8 mouse cellular contexts compared by ENCODE assay signal in genomic region chr9:107569270-107569669, GRCm38 (mm10). TPM values are rescaled to one million over a fixed set of nuclear protein-coding genes. Genes with fewer than 3 reads are reported as not detected.
DNase-seq lines count a peak whose midpoint lies in the region; ATAC-seq and TF ChIP-seq lines count a peak whose summit lies in the region.

No protein-coding gene starts in this region.

- H3ac ChIP-seq in C2C12 (ENCODE audit: control insufficient read depth, insufficient read length, low read depth): peak overlapping the region; percentile 78

- no peak; the same call in 1 of the 2 replicates for ATAC-seq in erythroblast, adult 5-6 weeks (replicated peaks; ENCODE audit: low FRiP score, poor library complexity, severe bottlenecking)
- peak; percentile 14 for ATAC-seq in forebrain, embryonic 11.5 days (replicated peaks; ENCODE audit: low FRiP score)
- peak; percentile 9 for ATAC-seq in liver, embryonic 14.5 days (ENCODE audit: insufficient read depth)

- peaks cover 26% of the 10 kb centered on the region for H3K79me2 ChIP-seq in C2C12 (ENCODE audit: control insufficient read depth, insufficient read depth)

- H3K4me2 ChIP-seq in forebrain, embryonic 11.5 days (ENCODE audit: low read depth, low read length, severe bottlenecking): peak overlapping the region; percentile 81
- peak overlapping the region; percentile 85 for H3K4me2 ChIP-seq in liver, embryonic 14.5 days (ENCODE audit: low read depth)

- no peaks in the 10 kb centered on the region for H3K27me3 ChIP-seq in erythroblast, embryonic 14.5 days (ENCODE audit: control insufficient read depth)
- no peaks in the 10 kb centered on the region for H3K27me3 ChIP-seq in C2C12 (ENCODE audit: control insufficient read depth, insufficient read depth, insufficient read length)
- no peaks in the 10 kb centered on the region for H3K27me3 ChIP-seq in forebrain, embryonic 11.5 days (ENCODE audit: control insufficient read depth, insufficient read depth, low read length)
- H3K27me3 ChIP-seq in liver, embryonic 14.5 days (ENCODE audit: control insufficient read depth, insufficient read depth, low read length): no peaks in the 10 kb centered on the region

- H3K4me1 ChIP-seq in erythroblast, embryonic 14.5 days (ENCODE audit: control insufficient read depth): peaks cover 91% of the 10 kb centered on the region
- H3K4me1 ChIP-seq in forebrain, embryonic 11.5 days (replicated peaks; ENCODE audit: control insufficient read depth, insufficient read depth, low read length): peaks cover 23% of the 10 kb centered on the region
- H3K4me1 ChIP-seq in liver, embryonic 14.5 days (replicated peaks; ENCODE audit: control insufficient read depth in 2 of 2, insufficient read depth in 2 of 2, low read length in 1 of 2): peaks cover 42 to 57% of the 10 kb centered on the region in 2 experiments

- peak overlapping the region; percentile 93 for H3K4me3 ChIP-seq in erythroblast, embryonic 14.5 days (replicated peaks)
- peak overlapping the region; percentile 66 for H3K4me3 ChIP-seq in C2C12 (ENCODE audit: insufficient read depth, poor library complexity, severe bottlenecking)
- peak overlapping the region; percentile 79 for H3K4me3 ChIP-seq in forebrain, embryonic 11.5 days (ENCODE audit: low read depth, low read length)
- H3K4me3 ChIP-seq in liver, embryonic 14.5 days (ENCODE audit: insufficient read depth in 1 of 2, low read depth in 2 of 2, low read length in 2 of 2): peak overlapping the region; percentile 86 to 88

- peaks cover 12% of the 10 kb centered on the region for H3K79me3 ChIP-seq in C2C12 (ENCODE audit: low read depth)

- H3K9me3 ChIP-seq in erythroblast, embryonic 14.5 days (ENCODE audit: control insufficient read depth, low read length): no peaks in the 10 kb centered on the region
- no peaks in the 10 kb centered on the region; the same call in 1 of the 2 replicates for H3K9me3 ChIP-seq in forebrain, embryonic 11.5 days (ENCODE audit: control insufficient read depth, low read length)
- H3K9me3 ChIP-seq in liver, embryonic 14.5 days (ENCODE audit: control insufficient read depth, low read length): no peaks in the 10 kb centered on the region

- H3K27ac ChIP-seq in forebrain, embryonic 11.5 days (ENCODE audit: low read depth, low read length): peak overlapping the region; percentile 81
- H3K27ac ChIP-seq in liver, embryonic 14.5 days: peak overlapping the region; percentile 84

- no peak for TF ChIP-seq CTCF in C2C12 (IDR thresholded peaks at IDR 0.05; ENCODE audit: control insufficient read depth, insufficient read depth, insufficient read length)
- 0 out of 2 replicates have a peak, but pooled peaks have one; percentile 9 for TF ChIP-seq CTCF in liver, embryonic 14.5 days (IDR thresholded peaks at IDR 0.05; ENCODE audit: low read depth)

- under 1% methylated on average over 23 of the region's 23 CpGs for WGBS in forebrain, embryonic 11.5 days
- WGBS in liver, embryonic 14.5 days (ENCODE audit: insufficient replicate concordance): 0% methylated on average over 23 of the region's 23 CpGs

- TF ChIP-seq EP300 in liver, embryonic 14.5 days (IDR thresholded peaks at IDR 0.05; ENCODE audit: low read depth): no peak

- H3K36me3 ChIP-seq in erythroblast, embryonic 14.5 days (ENCODE audit: control insufficient read depth): peaks cover 67% of the 10 kb centered on the region
- peaks cover 16% of the 10 kb centered on the region for H3K36me3 ChIP-seq in C2C12 (ENCODE audit: control insufficient read depth, insufficient read depth)
- peaks cover 21% of the 10 kb centered on the region for H3K36me3 ChIP-seq in forebrain, embryonic 11.5 days (ENCODE audit: control insufficient read depth, insufficient read depth, low read length)
- H3K36me3 ChIP-seq in liver, embryonic 14.5 days (replicated peaks; ENCODE audit: control insufficient read depth, insufficient read depth, low read depth): peaks cover 12% of the 10 kb centered on the region

- no peak for DNase-seq in forebrain, embryonic 11.5 days (ENCODE audit: low spot score)
- no peak for DNase-seq in liver, embryonic 14.5 days (ENCODE audit: low read depth in 3 of 3, low spot score in 3 of 3)
- no peak for DNase-seq in retina, postnatal 1 day
- no peak for DNase-seq in spleen, postnatal 14 days (ENCODE audit: low spot score in 2 of 2)
- no peak for DNase-seq in right cerebral cortex, postnatal 10 days (ENCODE audit: low spot score in 2 of 2)

- peak overlapping the region; percentile 94 for H3K9ac ChIP-seq in forebrain, embryonic 11.5 days (ENCODE audit: low read length)
- H3K9ac ChIP-seq in liver, embryonic 14.5 days (replicated peaks): peak overlapping the region; percentile 87

TF ChIP-seq in C2C12, 6 proteins besides CTCF, POLR2A, EP300 and RAD21:
- TF ChIP-seq MAX (IDR thresholded peaks at IDR 0.05) (peak; percentile 3), MYOD1 (IDR thresholded peaks at IDR 0.05; ENCODE audit: control insufficient read depth, insufficient read length, low read depth) (no peak)

RNA-seq across cellular contexts. Expression of gene Hyal2, which starts 1.5 kb away (rescaled TPM):
- polyA plus RNA-seq in erythroblast, embryonic 14.5 days (2012): 4.1 and 5.4 TPM in 2 replicates
- total RNA-seq in erythroblast, adult 5-6 weeks (2015; ENCODE audit: low replicate concordance): 1.9 and 2.7 TPM in 2 replicates
- 3.9 and 4.9 TPM in 2 replicates for total RNA-seq in erythroblast, adult 5-6 weeks (2017; ENCODE audit: low replicate concordance)
- polyA plus RNA-seq in C2C12 (2012; fragmentation: generic; extraction: Trizol): 59.7 TPM
- 129 and 139 TPM in 2 replicates for polyA plus RNA-seq in forebrain, embryonic 11.5 days (2014; fragmentation: Nextera tagmentation; extraction: Ambion mirVana)
- 19.9 and 26.2 TPM in 2 replicates for polyA plus RNA-seq in liver, embryonic 14.5 days (2012; rRNA removed)
- polyA plus RNA-seq in liver, embryonic 14.5 days (2014; fragmentation: Nextera tagmentation; extraction: Ambion mirVana): 47.0 and 51.3 TPM in 2 replicates

RNA-seq across cellular contexts. Expression of gene Tusc2, which starts 6.2 kb away (rescaled TPM):
- 3.7 and 5.3 TPM in 2 replicates for polyA plus RNA-seq in erythroblast, embryonic 14.5 days (2012)
- total RNA-seq in erythroblast, adult 5-6 weeks (2015; ENCODE audit: low replicate concordance): 6.7 and 8.3 TPM in 2 replicates
- total RNA-seq in erythroblast, adult 5-6 weeks (2017; ENCODE audit: low replicate concordance): 4.7 and 5.3 TPM in 2 replicates
- 15.9 TPM for polyA plus RNA-seq in C2C12 (2012; fragmentation: generic; extraction: Trizol)
- polyA plus RNA-seq in forebrain, embryonic 11.5 days (2014; fragmentation: Nextera tagmentation; extraction: Ambion mirVana): 81.9 and 93.0 TPM in 2 replicates
- 20.3 and 22.6 TPM in 2 replicates for polyA plus RNA-seq in liver, embryonic 14.5 days (2012; rRNA removed)
- polyA plus RNA-seq in liver, embryonic 14.5 days (2014; fragmentation: Nextera tagmentation; extraction: Ambion mirVana): 39.7 and 40.4 TPM in 2 replicates

RNA-seq across cellular contexts. Expression of gene Hyal1, which starts 7.5 kb away (rescaled TPM):
- 0.53 and 0.54 TPM in 2 replicates for polyA plus RNA-seq in erythroblast, embryonic 14.5 days (2012)
- 2.7 and 9.8 TPM in 2 replicates for total RNA-seq in erythroblast, adult 5-6 weeks (2015; ENCODE audit: low replicate concordance)
- 4.2 and 7.4 TPM in 2 replicates for total RNA-seq in erythroblast, adult 5-6 weeks (2017; ENCODE audit: low replicate concordance)
- polyA plus RNA-seq in C2C12 (2012; fragmentation: generic; extraction: Trizol): 1.2 TPM
- polyA plus RNA-seq in forebrain, embryonic 11.5 days (2014; fragmentation: Nextera tagmentation; extraction: Ambion mirVana): 6.0 and 6.2 TPM in 2 replicates
- 1.2 and 1.3 TPM in 2 replicates for polyA plus RNA-seq in liver, embryonic 14.5 days (2012; rRNA removed)
- polyA plus RNA-seq in liver, embryonic 14.5 days (2014; fragmentation: Nextera tagmentation; extraction: Ambion mirVana): 1.2 and 1.4 TPM in 2 replicates

RNA-seq across cellular contexts. Expression of gene Naa80, which starts 9.4 kb away (rescaled TPM):
- polyA plus RNA-seq in erythroblast, embryonic 14.5 days (2012): 10.1 and 11.4 TPM in 2 replicates
- total RNA-seq in erythroblast, adult 5-6 weeks (2015; ENCODE audit: low replicate concordance): 13.4 and 20.2 TPM in 2 replicates
- total RNA-seq in erythroblast, adult 5-6 weeks (2017; ENCODE audit: low replicate concordance): 9.5 and 17.9 TPM in 2 replicates
- 8.2 TPM for polyA plus RNA-seq in C2C12 (2012; fragmentation: generic; extraction: Trizol)
- polyA plus RNA-seq in forebrain, embryonic 11.5 days (2014; fragmentation: Nextera tagmentation; extraction: Ambion mirVana): 11.3 and 15.2 TPM in 2 replicates
- polyA plus RNA-seq in liver, embryonic 14.5 days (2012; rRNA removed): 11.4 and 16.9 TPM in 2 replicates
- polyA plus RNA-seq in liver, embryonic 14.5 days (2014; fragmentation: Nextera tagmentation; extraction: Ambion mirVana): 8.9 and 11.8 TPM in 2 replicates

RNA-seq across cellular contexts. Expression of gene Hyal3, which starts 11.3 kb away (rescaled TPM):
- 0.34 TPM in 1 of 2 replicates, not detected in the other for polyA plus RNA-seq in erythroblast, embryonic 14.5 days (2012)
- 2.3 and 2.9 TPM in 2 replicates for total RNA-seq in erythroblast, adult 5-6 weeks (2015; ENCODE audit: low replicate concordance)
- total RNA-seq in erythroblast, adult 5-6 weeks (2017; ENCODE audit: low replicate concordance): 1.1 and 1.4 TPM in 2 replicates
- polyA plus RNA-seq in C2C12 (2012; fragmentation: generic; extraction: Trizol): 0.28 TPM
- polyA plus RNA-seq in forebrain, embryonic 11.5 days (2014; fragmentation: Nextera tagmentation; extraction: Ambion mirVana): 0.39 TPM in 1 of 2 replicates, not detected in the other
- 0.45 and 0.80 TPM in 2 replicates for polyA plus RNA-seq in liver, embryonic 14.5 days (2012; rRNA removed)
- 0.69 and 0.87 TPM in 2 replicates for polyA plus RNA-seq in liver, embryonic 14.5 days (2014; fragmentation: Nextera tagmentation; extraction: Ambion mirVana)
